Mouse (Mus musculus) brain, embryonic 14.5 days (tissue): ENCODE results near the gene Tyk2.

Experiments
- CTCF ChIP-seq: fragments of 200-500 bp; IDR thresholded peaks from 2 replicates; pipeline ENCODE4 v1.5.1; 2012; ENCODE audit warnings: inconsistent platforms, mild to moderate bottlenecking, moderate library complexity, borderline replicate concordance; ENCODE audit not compliant: insufficient read depth, insufficient read length; ENCODE audit errors: extremely low read depth
- POLR2A ChIP-seq: fragments of 200-500 bp; IDR thresholded peaks from 2 replicates; pipeline ENCODE4 v1.6.1; 2012; ENCODE audit warnings: mild to moderate bottlenecking, inconsistent platforms, borderline replicate concordance; ENCODE audit not compliant: poor library complexity, insufficient read depth, insufficient read length, severe bottlenecking; ENCODE audit errors: extremely low read depth

GRCm38 (mm10) chr9:21132102-21132775 is 1.2 kb upstream of the Tyk2 start:
- TF ChIP-seq CTCF (no peak; the same call in 1 of the 2 replicates), POLR2A (no peak)
